ENCODE assay signal across 10 mouse cellular contexts in the genomic region with DNA sequence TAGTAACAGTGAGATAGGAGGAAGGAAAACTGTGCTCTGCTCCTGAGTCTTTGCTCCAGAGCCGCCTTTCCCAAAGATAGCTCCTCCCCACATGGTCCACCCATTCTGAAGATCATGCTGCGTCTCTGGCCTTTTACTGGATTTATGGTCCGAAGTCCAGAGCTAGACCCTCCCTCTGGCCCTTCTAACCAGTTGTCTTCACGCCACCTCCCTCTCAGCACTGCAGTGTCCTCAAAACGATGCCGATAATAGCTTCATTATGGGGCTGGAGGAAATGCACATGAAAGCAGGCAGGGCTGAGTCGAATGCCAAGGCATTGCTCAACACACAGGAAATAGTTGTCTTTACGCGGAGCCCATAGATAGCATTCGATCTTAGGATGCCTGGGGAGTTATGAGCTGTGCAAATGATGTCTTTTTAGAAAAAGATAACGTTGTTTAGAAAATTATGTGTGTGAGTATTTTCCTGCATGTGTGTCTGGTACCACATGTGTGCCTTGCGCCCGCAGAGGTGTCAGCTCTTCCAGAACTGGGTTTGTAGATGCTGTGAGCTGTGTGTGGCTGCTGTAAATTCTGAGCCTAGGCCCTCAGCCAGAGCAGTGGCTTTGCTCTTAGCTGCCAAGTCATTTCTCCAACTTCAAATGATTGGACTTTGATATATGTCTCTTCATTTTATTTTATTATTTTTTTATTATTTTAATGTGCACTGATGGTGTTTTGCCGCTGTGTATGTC. TPM values are rescaled to one million over a fixed set of nuclear protein-coding genes. Genes with fewer than 3 reads are reported as not detected.
DNase-seq lines count a peak whose midpoint lies in the region; ATAC-seq and TF ChIP-seq lines count a peak whose summit lies in the region.
"Had no signal": no experiment of that assay in that cellular context is flagged by ENCODE, and none has a peak within 500 bp of the region (broad histone marks: within the 10 kb centered on the region; RNA-seq: fewer than 3 reads in every experiment).

No protein-coding gene starts in this region.

- H3K4me1 ChIP-seq in heart, embryonic 11.5 days (ENCODE audit: control insufficient read depth, insufficient read depth, low read length), result no peaks in the 10 kb centered on the region
- H3K4me1 ChIP-seq in heart, adult 2 months (ENCODE audit: control insufficient read depth, insufficient read depth, low read length), result peaks cover 1% of the 10 kb centered on the region; the same call in 1 of the 2 replicates
- peaks cover 6% of the 10 kb centered on the region; the same call in 1 of the 2 replicates for H3K4me1 ChIP-seq in kidney, embryonic 16.5 days (ENCODE audit: insufficient read depth, low read length)

- H3K36me3 ChIP-seq in heart, embryonic 11.5 days (ENCODE audit: control insufficient read depth, insufficient read depth, low read length), result no peaks in the 10 kb centered on the region
- H3K36me3 ChIP-seq in heart, adult 2 months (ENCODE audit: control insufficient read depth, insufficient read depth, low read length), result no peaks in the 10 kb centered on the region
- H3K36me3 ChIP-seq in kidney, embryonic 16.5 days (ENCODE audit: insufficient read depth, low read length), result no peaks in the 10 kb centered on the region

- intact Hi-C loops in heart, adult 2 months (cut with DNase I), result no loop called here

- no peak for TF ChIP-seq POLR2A in heart, adult 2 months (IDR thresholded peaks at IDR 0.05; ENCODE audit: insufficient read depth, low read depth, low read length)

- H3K9me3 ChIP-seq in heart, embryonic 11.5 days (replicated peaks; ENCODE audit: control insufficient read depth, low read length), result no peaks in the 10 kb centered on the region
- H3K9me3 ChIP-seq in kidney, embryonic 16.5 days (ENCODE audit: low read length), result no peaks in the 10 kb centered on the region

- no peak overlapping the region for H3K4me2 ChIP-seq in heart, embryonic 11.5 days
- H3K4me2 ChIP-seq in kidney, embryonic 16.5 days (replicated peaks; ENCODE audit: low read depth, low read length), result no peak overlapping the region

- ATAC-seq in heart, embryonic 11.5 days (replicated peaks; ENCODE audit: insufficient number of reproducible peaks, low FRiP score, low TSS enrichment), result no peak
- ATAC-seq in kidney, embryonic 16.5 days (ENCODE audit: low FRiP score, low TSS enrichment), result no peak; the same call in 1 of the 2 replicates
- ATAC-seq: forebrain, postnatal 0 days; midbrain, embryonic 16.5 days had no signal

- no peaks in the 10 kb centered on the region for H3K79me2 ChIP-seq in heart, adult 2 months (replicated peaks; ENCODE audit: control insufficient read depth, insufficient read depth, low read length)

- no peaks in the 10 kb centered on the region for H3K27me3 ChIP-seq in heart, embryonic 11.5 days (ENCODE audit: control insufficient read depth, insufficient read depth, low read length)
- H3K27me3 ChIP-seq in heart, adult 2 months (ENCODE audit: control insufficient read depth, insufficient read depth, low read length), result no peaks in the 10 kb centered on the region
- H3K27me3 ChIP-seq in kidney, embryonic 16.5 days (ENCODE audit: insufficient read depth, low read length), result no peaks in the 10 kb centered on the region

- WGBS in heart, embryonic 11.5 days (ENCODE audit: insufficient replicate concordance), result 65% methylated on average over 14 of the region's 14 CpGs
- WGBS in heart, adult 2 months, result 40% methylated on average over 14 of the region's 14 CpGs
- WGBS in kidney, embryonic 16.5 days, result 55% methylated on average over 14 of the region's 14 CpGs

- no peak for TF ChIP-seq CTCF in heart, adult 2 months (IDR thresholded peaks at IDR 0.05)

- TF ChIP-seq EP300 in heart, adult 2 months (IDR thresholded peaks at IDR 0.05; ENCODE audit: insufficient read depth, low read depth, low read length), result no peak

- DNase-seq in heart, adult 11 months, result peak; percentile 97
- DNase-seq in heart, adult 2 months, result peak; percentile 47 to 53
- peak; percentile 57 for DNase-seq in naive thymus-derived CD4-positive, alpha-beta T cell, adult 2 months (ENCODE audit: low read depth)
- DNase-seq in cerebellum, adult 11-12 months, result no peak
- DNase-seq in layer of hippocampus, adult 18-20 months (ENCODE audit: low spot score in 2 of 2), result no peak
- DNase-seq in layer of hippocampus, postnatal 25 days (ENCODE audit: extremely low spot score in 1 of 2, low spot score in 1 of 2), result no peak
- DNase-seq: forebrain, postnatal 0 days had no signal

- H3K9ac ChIP-seq in heart, embryonic 11.5 days (ENCODE audit: low read depth, low read length), result no peak overlapping the region
- no peak overlapping the region for H3K9ac ChIP-seq in heart, adult 2 months (ENCODE audit: low read depth, low read length)
- H3K9ac ChIP-seq in kidney, embryonic 16.5 days (replicated peaks; ENCODE audit: low read length), result no peak overlapping the region
- H3K9ac ChIP-seq: forebrain, postnatal 0 days had no signal

- H3K27ac ChIP-seq in heart, embryonic 11.5 days (ENCODE audit: low read depth, low read length), result no peak overlapping the region
- no peak overlapping the region for H3K27ac ChIP-seq in heart, adult 2 months
- H3K27ac ChIP-seq in kidney, embryonic 16.5 days (ENCODE audit: low read length), result peak overlapping the region; percentile 25; the same call in 1 of the 2 replicates

- H3K4me3 ChIP-seq in heart, embryonic 11.5 days (ENCODE audit: low read depth, low read length), result no peak overlapping the region
- H3K4me3 ChIP-seq in heart, adult 2 months, result no peak overlapping the region
- no peak overlapping the region for H3K4me3 ChIP-seq in kidney, embryonic 16.5 days (ENCODE audit: low read length)

RNA-seq across cellular contexts. Expression of a gene that starts 46.6 kb away (rescaled TPM):
- polyA plus RNA-seq in heart, embryonic 11.5 days (2014; fragmentation: Nextera tagmentation; extraction: Ambion mirVana), result 0.14 and 0.15 TPM in 2 replicates
- total RNA-seq in heart, adult 2 months (2021), result under 1 TPM in 1 of 2 experiments, not detected in 1; 0.16 TPM
- 0.29 and 0.61 TPM in 2 replicates for polyA plus RNA-seq in heart, adult 2 months (2012; rRNA removed)
- 1.1 and 1.5 TPM in 2 replicates for polyA plus RNA-seq in kidney, embryonic 16.5 days (2015; fragmentation: Nextera tagmentation; extraction: Ambion mirVana)
- total RNA-seq in layer of hippocampus, adult 18-20 months (2021), result under 1 TPM; 0.41 to 0.47 TPM
- under 1 TPM; 0.37 to 0.47 TPM for total RNA-seq in layer of hippocampus, postnatal 25 days (2021)

RNA-seq across cellular contexts. Expression of a gene that starts 56.2 kb away (rescaled TPM):
- polyA plus RNA-seq in heart, embryonic 11.5 days (2014; fragmentation: Nextera tagmentation; extraction: Ambion mirVana), result 0.51 TPM in 1 of 2 replicates, not detected in the other
- total RNA-seq in heart, adult 2 months (2021), result not detected
- polyA plus RNA-seq in heart, adult 2 months (2012; rRNA removed), result 0.12 TPM in 1 of 2 replicates, not detected in the other
- polyA plus RNA-seq in kidney, embryonic 16.5 days (2015; fragmentation: Nextera tagmentation; extraction: Ambion mirVana), result not detected in 2 replicates
- 1 to 10 TPM; 3.3 to 4.2 TPM for total RNA-seq in layer of hippocampus, adult 18-20 months (2021)
- total RNA-seq in layer of hippocampus, postnatal 25 days (2021), result 1 to 10 TPM; 2.4 to 3.3 TPM
- polyA plus RNA-seq: forebrain, postnatal 0 days; midbrain, embryonic 16.5 days had no signal

Comparison
In these comparisons a context has a peak if more than half of its experiments do, and no peak if none do; other contexts are left out.
1. DNase-seq: peak in heart, adult 11 months (single experiment), heart, adult 2 months (2 of 2) and naive thymus-derived CD4-positive, alpha-beta T cell, adult 2 months (single experiment); none in cerebellum, adult 11-12 months (single experiment), layer of hippocampus, adult 18-20 months (0 of 2) and layer of hippocampus, postnatal 25 days (0 of 2).